Mouse (Mus musculus) CH12.LX (cell line): Measurements from ENCODE around the gene Cd53. TPM values are rescaled to one million over a fixed set of nuclear protein-coding genes. Genes with fewer than 3 reads are reported as not detected.

Source experiments
- DNase-seq: peaks from one replicate; pipeline ENCODE4 v3.0.0-alpha.2; 2013; ENCODE audit errors: extremely low read depth
- H3K27ac ChIP-seq: 2 replicates; pipeline ENCODE4 v1.5.1; 2012; ENCODE audit warnings: low read depth, mild to moderate bottlenecking, control low read depth, moderate library complexity; ENCODE audit not compliant: insufficient read depth
- H3K27me3 ChIP-seq: replicated peaks from 2 replicates; pipeline ENCODE3; 2012; ENCODE audit warnings: inconsistent platforms
- H3K36me3 ChIP-seq, 2 experiments: replicated peaks in 1 of 2; 2 replicates each; pipeline versions ENCODE3 to v1.6.1; 2012; ENCODE audit warnings: inconsistent platforms in 1 of 2, low read length in 1 of 2, mild to moderate bottlenecking in 1 of 2, mixed read lengths in 1 of 2, moderate library complexity in 1 of 2; ENCODE audit not compliant: control insufficient read depth in 1 of 2, insufficient read depth in 1 of 2
- H3K4me1 ChIP-seq, 2 experiments: 2 replicates each; pipeline ENCODE4 v1.6.1; 2012; ENCODE audit warnings: inconsistent platforms in 1 of 2, moderate library complexity in 1 of 2; ENCODE audit not compliant: insufficient read depth in 2 of 2, control insufficient read depth in 1 of 2
- H3K4me2 ChIP-seq: 2 replicates; pipeline ENCODE4 v1.6.1; 2012; ENCODE audit warnings: low read depth, mild to moderate bottlenecking, control low read depth; ENCODE audit not compliant: poor library complexity, insufficient read depth, severe bottlenecking
- H3K4me3 ChIP-seq, 3 experiments: fragments of 150-350 bp in 1 of 3; sonication (generic) in 1 of 3; replicated peaks in 1 of 3; 2 replicates each; pipeline versions ENCODE3 to v1.5.1; 2011 to 2012; ENCODE audit warnings: low read depth in 2 of 3, low read length in 2 of 3, mild to moderate bottlenecking in 2 of 3, moderate library complexity in 2 of 3, control low read depth in 1 of 3, improper control_type of control experiment in 1 of 3, inconsistent platforms in 1 of 3, mixed read lengths in 1 of 3; ENCODE audit not compliant: poor library complexity in 1 of 3
- H3K79me2 ChIP-seq: replicated peaks from 2 replicates; pipeline ENCODE4 v1.6.1; 2012; ENCODE audit warnings: mild to moderate bottlenecking, moderate library complexity; ENCODE audit not compliant: control insufficient read depth, poor library complexity, insufficient read depth, severe bottlenecking; ENCODE audit errors: extremely low read depth
- H3K9ac ChIP-seq: 2 replicates; pipeline ENCODE4 v1.6.1; 2012; ENCODE audit warnings: low read depth, mild to moderate bottlenecking, control low read depth, moderate library complexity; ENCODE audit not compliant: insufficient read depth
- H3K9me3 ChIP-seq: replicated peaks from 2 replicates; pipeline ENCODE3; 2012; ENCODE audit warnings: low read length, inconsistent platforms, mixed read lengths
- BHLHE40 ChIP-seq: IDR thresholded peaks from 2 replicates; pipeline ENCODE4 v1.6.1; 2011; ENCODE audit warnings: mild to moderate bottlenecking, low read depth, low read length, improper control_type of control experiment
- CHD1 ChIP-seq: IDR thresholded peaks from 2 replicates; pipeline ENCODE4 v1.6.1; 2012; ENCODE audit warnings: low read depth, low read length, improper control_type of control experiment, inconsistent platforms
- CHD2 ChIP-seq: IDR thresholded peaks from 2 replicates; pipeline ENCODE4 v1.6.1; 2011; ENCODE audit warnings: low read length, improper control_type of control experiment
- CTCF ChIP-seq, 2 experiments: IDR thresholded peaks in 1 of 2; conservative IDR thresholded peaks in 1 of 2; 2 replicates each; pipeline ENCODE4 v1.5.1; 2011 to 2012; ENCODE audit warnings: low read depth in 2 of 2, low read length in 2 of 2, improper control_type of control experiment in 1 of 2, inconsistent platforms in 1 of 2, mild to moderate bottlenecking in 1 of 2, moderate library complexity in 1 of 2
- E2F4 ChIP-seq: IDR thresholded peaks from 2 replicates; pipeline ENCODE4 v1.6.1; 2011; ENCODE audit warnings: low read depth, low read length, improper control_type of control experiment; ENCODE audit not compliant: insufficient replicate concordance
- ELF1 ChIP-seq: IDR thresholded peaks from 2 replicates; pipeline ENCODE4 v1.6.1; 2014; ENCODE audit warnings: low read depth, mild to moderate bottlenecking, inconsistent platforms, low read length, improper control_type of control experiment
- EP300 ChIP-seq: IDR thresholded peaks from 2 replicates; pipeline ENCODE4 v1.6.1; 2011; ENCODE audit warnings: low read length, improper control_type of control experiment
- ETS1 ChIP-seq: conservative IDR thresholded peaks from 2 replicates; pipeline ENCODE4 v1.6.1; 2012; ENCODE audit warnings: low read depth, mild to moderate bottlenecking, inconsistent platforms, low read length, improper control_type of control experiment, moderate library complexity
- GABPA ChIP-seq: IDR thresholded peaks from 2 replicates; pipeline ENCODE4 v1.6.1; 2012; ENCODE audit warnings: low read depth, low read length, improper control_type of control experiment, inconsistent platforms; ENCODE audit not compliant: insufficient replicate concordance
- HCFC1 ChIP-seq: IDR thresholded peaks from 2 replicates; pipeline ENCODE4 v1.6.1; 2012; ENCODE audit warnings: low read depth, mild to moderate bottlenecking, inconsistent platforms, low read length, improper control_type of control experiment
- IRF4 ChIP-seq: IDR thresholded peaks from 2 replicates; pipeline ENCODE4 v1.6.1; 2014; ENCODE audit warnings: low read depth, mild to moderate bottlenecking, inconsistent platforms, low read length, improper control_type of control experiment
- JUN ChIP-seq: IDR thresholded peaks from 2 replicates; pipeline ENCODE4 v1.6.1; 2011; ENCODE audit warnings: low read depth, mild to moderate bottlenecking, low read length, improper control_type of control experiment, moderate library complexity; ENCODE audit not compliant: insufficient read depth
- JUND ChIP-seq: conservative IDR thresholded peaks from 2 replicates; pipeline ENCODE4 v1.6.1; 2011; ENCODE audit warnings: low read depth, low read length, improper control_type of control experiment
- KAT2A ChIP-seq: IDR thresholded peaks from 2 replicates; pipeline ENCODE4 v1.6.1; 2012; ENCODE audit warnings: low read length, improper control_type of control experiment, inconsistent platforms; ENCODE audit not compliant: insufficient replicate concordance
- MAFK ChIP-seq: IDR thresholded peaks from 2 replicates; pipeline ENCODE4 v1.6.1; 2011; ENCODE audit warnings: low read length, improper control_type of control experiment; ENCODE audit not compliant: insufficient replicate concordance
- MAX ChIP-seq: IDR thresholded peaks from 2 replicates; pipeline ENCODE4 v1.6.1; 2011; ENCODE audit warnings: low read length, improper control_type of control experiment
- MEF2A ChIP-seq: IDR thresholded peaks from 2 replicates; pipeline ENCODE4 v1.6.1; 2014; ENCODE audit warnings: low read depth, mild to moderate bottlenecking, inconsistent platforms, low read length, improper control_type of control experiment, borderline replicate concordance
- MXI1 ChIP-seq: IDR thresholded peaks from 2 replicates; pipeline ENCODE4 v1.6.1; 2011; ENCODE audit warnings: mild to moderate bottlenecking, low read depth, low read length, improper control_type of control experiment
- MYC ChIP-seq: IDR thresholded peaks from 2 replicates; pipeline ENCODE4 v1.6.1; 2011; ENCODE audit warnings: low read depth, mild to moderate bottlenecking, improper control_type of control experiment, low read length
- NELFE ChIP-seq: IDR thresholded peaks from 2 replicates; pipeline ENCODE4 v1.6.1; 2011; ENCODE audit warnings: low read depth, low read length, improper control_type of control experiment
- NRF1 ChIP-seq: IDR thresholded peaks from 2 replicates; pipeline ENCODE4 v1.6.1; 2014; ENCODE audit warnings: low read depth, mild to moderate bottlenecking, inconsistent platforms, low read length, improper control_type of control experiment, moderate library complexity
- PAX5 ChIP-seq: IDR thresholded peaks from 2 replicates; pipeline ENCODE4 v1.6.1; 2012; ENCODE audit warnings: low read length, inconsistent platforms, mixed read lengths
- POLR2AphosphoS2 ChIP-seq: IDR thresholded peaks from 2 replicates; pipeline ENCODE4 v1.6.1; 2011; ENCODE audit warnings: low read depth, low read length, improper control_type of control experiment
- RAD21 ChIP-seq: IDR thresholded peaks from 2 replicates; pipeline ENCODE4 v1.6.1; 2011; ENCODE audit warnings: low read depth, mild to moderate bottlenecking, low read length, improper control_type of control experiment, moderate library complexity
- RCOR1 ChIP-seq: conservative IDR thresholded peaks from 2 replicates; pipeline ENCODE4 v1.6.1; 2012; ENCODE audit warnings: low read depth, mild to moderate bottlenecking, inconsistent platforms, low read length, improper control_type of control experiment
- SIN3A ChIP-seq: IDR thresholded peaks from 2 replicates; pipeline ENCODE4 v1.6.1; 2012; ENCODE audit warnings: low read length, improper control_type of control experiment, inconsistent platforms
- SMC3 ChIP-seq: IDR thresholded peaks from 2 replicates; pipeline ENCODE4 v1.6.1; 2011; ENCODE audit warnings: low read depth, low read length, improper control_type of control experiment
- TBP ChIP-seq: conservative IDR thresholded peaks from 2 replicates; pipeline ENCODE4 v1.6.1; 2011; ENCODE audit warnings: low read depth, low read length, improper control_type of control experiment
- TCF12 ChIP-seq: IDR thresholded peaks from 2 replicates; pipeline ENCODE4 v1.6.1; 2014; ENCODE audit warnings: low read depth, mild to moderate bottlenecking, inconsistent platforms, low read length, improper control_type of control experiment
- UBTF ChIP-seq: IDR thresholded peaks from 2 replicates; pipeline ENCODE4 v1.6.1; 2012; ENCODE audit warnings: low read depth, mild to moderate bottlenecking, inconsistent platforms, low read length, improper control_type of control experiment, moderate library complexity
- USF1 ChIP-seq: IDR thresholded peaks from 2 replicates; pipeline ENCODE4 v1.6.1; 2014; ENCODE audit warnings: low read depth, mild to moderate bottlenecking, inconsistent platforms, low read length, improper control_type of control experiment
- USF2 ChIP-seq: conservative IDR thresholded peaks from 2 replicates; pipeline ENCODE4 v1.6.1; 2011; ENCODE audit warnings: low read depth, low read length, improper control_type of control experiment
- ZC3H11A ChIP-seq: IDR thresholded peaks from 2 replicates; pipeline ENCODE4 v1.6.1; 2012; ENCODE audit warnings: low read depth, mild to moderate bottlenecking, inconsistent platforms, low read length, improper control_type of control experiment
- ZKSCAN1 ChIP-seq: IDR thresholded peaks from 2 replicates; pipeline ENCODE4 v1.6.1; 2012; ENCODE audit warnings: low read depth, inconsistent platforms, low read length, improper control_type of control experiment, borderline replicate concordance
- ZMIZ1 ChIP-seq: IDR thresholded peaks from 2 replicates; pipeline ENCODE4 v1.6.1; 2012; ENCODE audit warnings: low read depth, mild to moderate bottlenecking, inconsistent platforms, low read length, improper control_type of control experiment
- ZNF384 ChIP-seq: IDR thresholded peaks from 2 replicates; pipeline ENCODE4 v1.6.1; 2012; ENCODE audit warnings: low read depth, low read length, improper control_type of control experiment, inconsistent platforms
- dilution Hi-C: fragments of 300-500 bp; cut with MboI; formaldehyde crosslinking; loops from 2 replicates; pipeline ENCODE4 v1.14.3; 2020; ENCODE audit warnings: low sequenced_read_pairs; ENCODE audit not compliant: extremely low pct_unique_long_range_greater_than_20kb, extremely low pct_ligation_motif_present
- in situ Hi-C: fragments of 300-500 bp; cut with MboI; formaldehyde crosslinking; loops from 3 replicates; pipeline ENCODE4 v1.14.3; 2019; ENCODE audit warnings: low sequenced_read_pairs, low pct_ligation_motif_present, low pct_unique_long_range_greater_than_20kb, mixed read lengths
- polyA plus RNA-seq: library from polyadenylated mRNA; unstranded; fragments of >175 nt; gene quantifications from 2 replicates; pipeline ENCODE4 v1.2.1, GENCODE M21; 2012; ENCODE audit warnings: low read depth; ENCODE audit not compliant: insufficient read length
- total RNA-seq, 2 experiments: library from RNA; depleted of rRNA; stranded (reverse); fragments of 300-350 nt in 1 of 2; fragments of >200 nt in 1 of 2; gene quantifications; 2 replicates each; pipeline ENCODE4 v1.2.3; 2012 to 2014

Gene Cd53
- total and polyA plus RNA-seq, 3 experiments, result 82.1 to 467 (median 196) TPM

DNA sequence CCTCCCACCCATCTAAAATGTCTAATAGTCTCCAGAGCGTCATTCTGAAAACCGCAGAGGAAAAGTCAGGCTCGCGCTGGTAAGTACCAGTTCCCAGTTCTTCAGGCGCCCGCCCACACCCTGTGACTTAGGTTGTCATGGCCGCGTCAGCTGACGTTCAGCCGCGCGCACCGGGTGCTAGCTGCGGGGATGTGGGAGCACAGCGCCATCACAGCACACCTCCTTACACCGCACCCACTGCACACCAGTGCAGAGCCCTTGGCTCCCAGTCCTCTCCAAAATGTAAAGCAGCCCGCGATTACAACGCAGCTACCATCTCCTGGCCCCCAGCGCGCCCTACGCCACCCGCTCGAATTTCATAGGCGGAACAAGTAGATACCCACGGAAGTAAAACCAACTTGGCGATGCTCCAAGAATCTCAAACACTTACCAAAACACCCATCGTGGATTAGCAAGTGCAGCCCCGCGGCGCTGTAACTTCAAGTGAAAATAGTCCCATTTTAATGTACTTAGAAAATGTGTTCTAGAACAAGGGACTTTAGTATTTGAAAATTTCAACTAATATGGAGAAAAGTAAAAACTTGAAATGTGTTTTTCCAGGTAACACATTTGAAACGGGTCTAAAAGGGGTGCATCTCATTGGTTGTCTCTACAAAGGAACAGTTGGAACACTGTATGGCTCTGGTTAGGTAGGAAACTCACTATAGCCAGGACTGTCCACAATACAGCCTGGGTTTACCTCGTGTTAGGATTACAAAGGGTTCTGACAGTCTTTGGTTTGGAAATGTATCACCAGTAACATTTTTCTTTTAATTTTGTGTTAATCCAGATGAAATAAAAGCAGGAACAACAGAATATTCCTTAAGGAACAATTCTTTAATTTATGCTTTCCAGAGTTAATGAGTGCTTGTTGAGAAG, 67.7 kb downstream of the Cd53 start:
- Histone ChIP-seq H3K9me3 (no peaks in the 10 kb centered on the region), H3K4me1 (peaks cover 0 to 8% of the 10 kb centered on the region in 2 experiments; a peak in 1 of 4 replicates), H3K4me2 (peak overlapping the region; percentile 65; the same call in 1 of the 2 replicates), H3K27ac (peak overlapping the region; percentile 92), H3K4me3 (peak overlapping the region; percentile 68 to 84 (median 78)), H3K79me2 (peaks cover 6% of the 10 kb centered on the region), H3K36me3 (no peaks in the 10 kb centered on the region), H3K27me3 (no peaks in the 10 kb centered on the region), H3K9ac (peak overlapping the region; percentile 91)
- dilution Hi-C loops, result no loop called here
- in situ Hi-C loops, result no loop called here
- DNase-seq, result peak; percentile 94
- TF ChIP-seq GABPA (no peak), ZMIZ1 (peak; percentile 45; the same call in 1 of the 2 replicates), NRF1 (no peak), ETS1 (peak; percentile 64), UBTF (no peak), USF1 (peak; percentile 61), MXI1 (peak; percentile 86), SIN3A (peak; percentile 71), USF2 (no peak), MEF2A (peak; percentile 39; the same call in 1 of the 2 replicates), JUND (no peak), MAX (peak; percentile 69; the same call in 1 of the 2 replicates), ZNF384 (no peak; the same call in 1 of the 2 replicates), MAFK (0 out of 2 replicates have a peak, but pooled peaks have one; percentile 6), CHD1 (peak; percentile 70; the same call in 1 of the 2 replicates), ZKSCAN1 (no peak; the same call in 1 of the 2 replicates), JUN (no peak; the same call in 1 of the 2 replicates), ELF1 (peak; percentile 60), CTCF (conservative IDR thresholded peaks at IDR 0.05 in 1 of 2, IDR thresholded peaks at IDR 0.05 in 1 of 2; ENCODE audit: low read depth in 2 of 2, low read length in 2 of 2) (peak in 1 of 2 experiments; percentile 43; a peak in 2 of 4 replicates), MYC (no peak), KAT2A (0 out of 2 replicates have a peak, but pooled peaks have one; percentile 46), BHLHE40 (no peak), PAX5 (no peak), RCOR1 (peak; percentile 74; the same call in 1 of the 2 replicates), IRF4 (peak; percentile 75), E2F4 (0 out of 2 replicates have a peak, but pooled peaks have one; percentile 44), NELFE (peak; percentile 55), EP300 (no peak; the same call in 1 of the 2 replicates), SMC3 (no peak; the same call in 1 of the 2 replicates), ZC3H11A (no peak), TBP (no peak), TCF12 (peak; percentile 52; the same call in 1 of the 2 replicates), POLR2AphosphoS2 (no peak), HCFC1 (no peak), CHD2 (0 out of 2 replicates have a peak, but pooled peaks have one; percentile 65), RAD21 (peak; percentile 24)
